Mouse (Mus musculus) ES-E14 (cell line): ENCODE measurements around the gene BC025920. TPM values are rescaled to one million over a fixed set of nuclear protein-coding genes. Genes with fewer than 3 reads are reported as not detected.

Source experiments
- DNase-seq: peaks from one replicate; pipeline ENCODE4 v3.0.0-alpha.2; 2013; ENCODE audit warnings: low read depth, low spot score
- H3K27ac ChIP-seq: 2 replicates; pipeline ENCODE4 v1.5.1; 2012; ENCODE audit warnings: low read depth, mild to moderate bottlenecking, low read length, moderate library complexity, mixed read lengths; ENCODE audit not compliant: poor library complexity, insufficient read depth, severe bottlenecking
- H3K36me3 ChIP-seq: 2 replicates; pipeline ENCODE4 v1.6.1; 2012; ENCODE audit warnings: mild to moderate bottlenecking, low read length, moderate library complexity, mixed read lengths; ENCODE audit not compliant: control insufficient read depth, poor library complexity, insufficient read depth, severe bottlenecking
- H3K4me1 ChIP-seq, 2 experiments: fragments of 150-350 bp in 1 of 2; sonication (generic) in 1 of 2; 2 replicates each; pipeline ENCODE4 v1.6.1; 2012; ENCODE audit warnings: low read length in 2 of 2, mild to moderate bottlenecking in 1 of 2, mixed read lengths in 1 of 2; ENCODE audit not compliant: control insufficient read depth in 2 of 2, insufficient read depth in 2 of 2, poor library complexity in 1 of 2
- H3K4me3 ChIP-seq, 2 experiments: fragments of 150-350 bp in 1 of 2; sonication (generic) in 1 of 2; 2 replicates each; pipeline ENCODE4 v1.5.1; 2012; ENCODE audit warnings: low read length in 2 of 2, low read depth in 1 of 2, mild to moderate bottlenecking in 1 of 2, mixed read lengths in 1 of 2; ENCODE audit not compliant: insufficient read depth in 1 of 2, poor library complexity in 1 of 2, severe bottlenecking in 1 of 2
- H3K9ac ChIP-seq: 2 replicates; pipeline ENCODE4 v1.6.1; 2012; ENCODE audit warnings: low read depth, mild to moderate bottlenecking, low read length, mixed read lengths; ENCODE audit not compliant: poor library complexity, insufficient read depth, severe bottlenecking
- H3K9me3 ChIP-seq: fragments of 150-350 bp; sonication (generic); 2 replicates; pipeline ENCODE4 v1.6.1; 2012; ENCODE audit warnings: low read depth, mild to moderate bottlenecking, low read length; ENCODE audit not compliant: control insufficient read depth, insufficient read depth
- CHD2 ChIP-seq: IDR thresholded peaks from 2 replicates; pipeline ENCODE4 v1.6.1; 2014; ENCODE audit warnings: mild to moderate bottlenecking, low read depth, low read length, inconsistent platforms
- HCFC1 ChIP-seq: IDR thresholded peaks from 2 replicates; pipeline ENCODE4 v1.6.1; 2012; ENCODE audit warnings: low read length, inconsistent platforms, borderline replicate concordance; ENCODE audit not compliant: insufficient read depth
- MAFK ChIP-seq: IDR thresholded peaks from 2 replicates; pipeline ENCODE4 v1.6.1; 2014; ENCODE audit warnings: mild to moderate bottlenecking, low read depth, low read length, inconsistent platforms; ENCODE audit not compliant: insufficient read depth
- ZC3H11A ChIP-seq: IDR thresholded peaks from 2 replicates; pipeline ENCODE4 v1.6.1; 2012; ENCODE audit warnings: low read depth, mild to moderate bottlenecking, inconsistent platforms, low read length, borderline replicate concordance
- ZNF384 ChIP-seq: IDR thresholded peaks from 2 replicates; pipeline ENCODE4 v1.6.1; 2012; ENCODE audit warnings: low read depth, low read length, inconsistent platforms
- in situ Hi-C, 2 experiments: fragments of 600-800 bp; cut with MboI; formaldehyde crosslinking; loops; one replicate each; pipeline ENCODE4 v1.15.1; 2025; ENCODE audit warnings: low sequenced_read_pairs in 2 of 2, inconsistent platforms in 1 of 2; ENCODE audit not compliant: unreplicated experiment in 2 of 2
- total RNA-seq: library from RNA; depleted of rRNA; stranded (reverse); fragments of 300-350 nt; gene quantifications from 2 replicates; pipeline ENCODE4 v1.2.3, GENCODE M21; 2012

The BC025920 gene
- total RNA-seq, 1 experiment, result 2.5 TPM

GRCm38 (mm10) chr10:81595599-81595998, 10.5 kb upstream of the BC025920 start:
- Histone ChIP-seq H3K4me1 (peaks cover 16 to 50% of the 10 kb centered on the region in 2 experiments), H3K9me3 (no peaks in the 10 kb centered on the region), H3K36me3 (no peaks in the 10 kb centered on the region), H3K27ac (no peak overlapping the region), H3K4me3 (no peak overlapping the region), H3K9ac (no peak overlapping the region)
- DNase-seq, result no peak
- in situ Hi-C loops, result no loop called here
- no peak for TF ChIP-seq CHD2
- TF ChIP-seq ZNF384, result no peak
- TF ChIP-seq HCFC1, result no peak

DNA sequence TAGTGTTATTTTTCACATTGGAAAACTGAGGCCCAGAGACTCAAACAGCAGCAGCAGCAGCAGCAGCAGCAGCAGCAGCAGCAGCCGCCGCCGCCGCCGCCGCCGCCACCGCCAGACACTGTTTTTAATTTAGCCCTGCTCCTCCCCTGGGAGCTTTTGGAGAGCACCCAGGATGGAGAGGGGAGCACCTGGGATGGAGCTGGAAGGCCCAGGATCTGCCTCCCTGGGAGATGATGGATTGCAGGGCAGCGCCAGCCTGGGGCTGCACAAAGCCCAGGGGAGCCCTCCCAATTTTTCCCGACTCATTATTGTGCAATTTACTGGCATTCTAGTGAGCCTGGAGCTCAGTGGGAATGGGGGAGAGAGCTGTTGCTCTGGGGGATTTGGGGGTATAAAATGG, 9.5 kb upstream of the BC025920 start:
- Histone ChIP-seq H3K36me3 (no peaks in the 10 kb centered on the region), H3K27ac (peak overlapping the region; percentile 21; the same call in 1 of the 2 replicates), H3K9me3 (no peaks in the 10 kb centered on the region), H3K4me1 (peaks cover 16 to 52% of the 10 kb centered on the region in 2 experiments), H3K9ac (peak overlapping the region; percentile 35; the same call in 1 of the 2 replicates), H3K4me3 (no peak overlapping the region; a peak in 1 of 4 replicates)
- DNase-seq, result no peak
- TF ChIP-seq CHD2 (no peak), MAFK (no peak), HCFC1 (no peak), ZC3H11A (no peak), ZNF384 (no peak)
- in situ Hi-C loops, result no loop called here

- Histone ChIP-seq H3K4me3 (peak overlapping the region in 1 of 2 experiments; percentile 27; a peak in 1 of 4 replicates), H3K27ac (peak overlapping the region; percentile 21; the same call in 1 of the 2 replicates), H3K4me1 (peaks cover 16 to 51% of the 10 kb centered on the region in 2 experiments), H3K36me3 (no peaks in the 10 kb centered on the region), H3K9me3 (no peaks in the 10 kb centered on the region), H3K9ac (0 out of 2 replicates have a peak overlapping the region, but pooled peaks have one; percentile 44)
- TF ChIP-seq ZC3H11A, result no peak
- TF ChIP-seq ZNF384, result no peak
- TF ChIP-seq MAFK, result no peak
- no peak for TF ChIP-seq CHD2
- TF ChIP-seq HCFC1, result no peak
- no peak for DNase-seq
- in situ Hi-C loops, result no loop called here
Observed at GRCm38 (mm10) chr10:81597137-81597950, 8.7 kb upstream of the BC025920 start.

DNA sequence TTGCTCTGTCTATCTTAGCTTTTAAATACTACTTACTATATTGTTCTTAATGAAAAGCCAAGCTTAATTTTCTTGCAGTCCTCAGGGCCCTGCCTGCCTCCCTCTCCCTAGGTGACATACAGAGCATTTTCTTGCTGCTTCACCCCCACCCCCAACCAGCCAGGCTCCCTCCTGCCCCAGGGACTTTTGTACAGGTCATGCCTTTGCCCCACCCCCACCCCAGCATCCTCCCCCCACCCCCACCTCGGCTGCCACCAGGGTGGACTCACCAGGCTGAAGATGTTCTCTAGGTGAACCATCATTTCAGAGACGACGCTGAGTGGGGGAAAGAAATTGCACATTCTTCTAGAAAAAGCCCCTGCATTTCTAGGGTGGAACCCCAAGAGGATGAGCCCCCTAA, 7.7 kb upstream of the BC025920 start:
- in situ Hi-C loops, result no loop called here
- H3K36me3 ChIP-seq, result no peaks in the 10 kb centered on the region
- TF ChIP-seq CHD2 (no peak), ZNF384 (no peak)
- no peak overlapping the region for H3K4me3 ChIP-seq
- H3K9me3 ChIP-seq, result no peaks in the 10 kb centered on the region
- H3K9ac ChIP-seq, result no peak overlapping the region
- H3K27ac ChIP-seq, result peak overlapping the region; percentile 33; the same call in 1 of the 2 replicates
- no peak for DNase-seq
- peaks cover 16 to 51% of the 10 kb centered on the region in 2 experiments for H3K4me1 ChIP-seq
